Mouse (Mus musculus) lung, postnatal 0 days (tissue): ENCODE results near the gene Folr1. TPM values are rescaled to one million over a fixed set of nuclear protein-coding genes. Genes with fewer than 3 reads are reported as not detected.

ENCODE experiments used
- ATAC-seq: fragments of 200-750 bp; cut with Nextera tagmentation; 2 replicates; pipeline ENCODE4 v1.8.0; 2017; ENCODE audit warnings: moderate library complexity
- DNase-seq: peaks from one replicate; pipeline ENCODE4 v3.0.0-alpha.2; 2016; ENCODE audit warnings: low spot score
- H3K27ac ChIP-seq: fragments of 300-500 bp; sonication (generic); 2 replicates; pipeline ENCODE4 v1.5.1; 2014; ENCODE audit warnings: antibody characterized with exemption, mild to moderate bottlenecking, low read length, mixed read lengths
- H3K27me3 ChIP-seq: fragments of 300-500 bp; sonication (generic); replicated peaks from 2 replicates; pipeline ENCODE4 v1.6.1; 2014; ENCODE audit warnings: low read length, mixed read lengths; ENCODE audit not compliant: insufficient read depth
- H3K36me3 ChIP-seq: fragments of 300-500 bp; sonication (generic); 2 replicates; pipeline ENCODE4 v1.6.1; 2014; ENCODE audit warnings: low read length, mixed read lengths; ENCODE audit not compliant: insufficient read depth
- H3K4me1 ChIP-seq: fragments of 300-500 bp; sonication (generic); 2 replicates; pipeline ENCODE4 v1.6.1; 2014; ENCODE audit warnings: antibody characterized with exemption, low read depth, low read length, mixed read lengths; ENCODE audit not compliant: insufficient read depth
- H3K4me2 ChIP-seq: fragments of 300-500 bp; sonication (generic); replicated peaks from 2 replicates; pipeline ENCODE4 v1.6.1; 2014; ENCODE audit warnings: low read depth, mild to moderate bottlenecking, low read length, moderate library complexity, mixed read lengths
- H3K4me3 ChIP-seq: fragments of 300-500 bp; sonication (generic); 2 replicates; pipeline ENCODE4 v1.5.1; 2014; ENCODE audit warnings: low read depth, low read length
- H3K9ac ChIP-seq: fragments of 300-500 bp; sonication (generic); replicated peaks from 2 replicates; pipeline ENCODE4 v1.6.1; 2014; ENCODE audit warnings: low read depth, mild to moderate bottlenecking
- H3K9me3 ChIP-seq: fragments of 300-500 bp; sonication (generic); 2 replicates; pipeline ENCODE4 v1.6.1; 2016; ENCODE audit warnings: low read length, mixed read lengths
- CTCF ChIP-seq: IDR thresholded peaks from 2 replicates; pipeline ENCODE4 v1.5.1; 2016; ENCODE audit warnings: antibody characterized with exemption, mild to moderate bottlenecking
- EP300 ChIP-seq: IDR thresholded peaks from 2 replicates; pipeline ENCODE4 v1.6.1; 2016; ENCODE audit warnings: antibody characterized with exemption, mild to moderate bottlenecking, control low read depth
- WGBS: fragments of 180-500 bp; shearing (Covaris S2); extraction: QIAGEN DNeasy Blood & Tissue Kit; methylation state at CpG from one replicate; pipeline ENCODE4 v1.1.7; 2014; 5-methylcytosine and 5-hydroxymethylcytosine counted together
- polyA plus RNA-seq: library from polyadenylated mRNA; unstranded; fragments of >200 nt; fragmentation: Nextera tagmentation; extraction: Ambion mirVana; gene quantifications from 2 replicates; pipeline ENCODE4 v1.2.1, GENCODE M21; 2015

The Folr1 gene
- polyA plus RNA-seq, 1 experiment from 2014 or later: 0.95 TPM

GRCm38 (mm10) chr7:101837154-101837605 lies 33.4 kb downstream of the Folr1 start:
- Histone ChIP-seq H3K27me3 (no peaks in the 10 kb centered on the region), H3K27ac (peak overlapping the region; percentile 93), H3K9ac (peak overlapping the region; percentile 89), H3K9me3 (no peaks in the 10 kb centered on the region), H3K4me1 (peaks cover 14% of the 10 kb centered on the region; the same call in 1 of the 2 replicates), H3K36me3 (peaks cover 9% of the 10 kb centered on the region; the same call in 1 of the 2 replicates), H3K4me2 (peak overlapping the region; percentile 91), H3K4me3 (peak overlapping the region; percentile 84)
- TF ChIP-seq CTCF (no peak), EP300 (no peak)
- DNase-seq: no peak
- no peak for ATAC-seq
- WGBS: 0% methylated on average over 20 of the region's 20 CpGs

- H3K4me3 ChIP-seq: peak overlapping the region; percentile 84
- DNase-seq (peak; percentile 75), ATAC-seq (peak; percentile 39)
- H3K27me3 ChIP-seq: no peaks in the 10 kb centered on the region
- peak overlapping the region; percentile 93 for H3K27ac ChIP-seq
- peaks cover 14% of the 10 kb centered on the region; the same call in 1 of the 2 replicates for H3K4me1 ChIP-seq
- 4% methylated on average over 53 of the region's 63 CpGs for WGBS
- no peak for TF ChIP-seq EP300
- TF ChIP-seq CTCF: no peak; the same call in 1 of the 2 replicates
- H3K4me2 ChIP-seq: peak overlapping the region; percentile 91
- peak overlapping the region; percentile 89 for H3K9ac ChIP-seq
- peaks cover 15% of the 10 kb centered on the region for H3K36me3 ChIP-seq
- no peaks in the 10 kb centered on the region for H3K9me3 ChIP-seq
Observed at GRCm38 (mm10) chr7:101836271-101837153, 34.1 kb downstream of the Folr1 start.

DNA sequence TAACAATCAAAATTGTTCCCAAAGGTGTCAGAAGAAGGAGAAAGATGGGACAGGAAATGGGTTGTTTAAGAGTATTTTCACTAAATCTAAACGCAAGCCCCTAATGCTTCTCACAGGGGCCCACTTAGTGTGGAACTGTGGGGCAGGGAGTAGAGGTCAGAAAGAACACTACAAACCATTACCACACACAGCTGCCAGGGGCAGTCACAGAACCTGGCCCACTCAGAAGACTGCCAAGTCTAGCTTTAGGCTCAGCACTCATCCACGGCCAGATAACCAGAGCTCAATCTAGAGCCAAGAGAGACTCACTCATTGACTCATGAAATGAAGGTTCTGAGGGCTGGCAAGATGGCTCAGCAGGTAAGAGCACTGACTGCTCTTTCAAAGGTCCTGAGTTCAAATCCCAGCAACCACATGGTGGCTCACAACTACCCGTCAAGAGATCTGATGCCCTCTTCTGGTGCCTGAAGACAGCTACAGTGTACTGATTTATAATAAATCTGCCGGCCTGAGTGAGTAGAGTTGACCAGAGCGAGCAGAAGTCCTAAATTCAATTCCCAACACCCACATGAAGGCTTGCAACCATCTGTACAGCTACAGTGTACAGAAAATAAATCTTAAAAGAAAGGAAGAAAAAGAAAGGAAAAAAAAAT lies 35.0 kb downstream of the Folr1 start:
- H3K4me2 ChIP-seq: peak overlapping the region; percentile 91
- H3K36me3 ChIP-seq: peaks cover 24% of the 10 kb centered on the region
- ATAC-seq (no peak), DNase-seq (peak; percentile 32)
- no peak overlapping the region for H3K9ac ChIP-seq
- WGBS: 29% methylated on average over 5 of the region's 5 CpGs
- H3K27me3 ChIP-seq: no peaks in the 10 kb centered on the region
- H3K4me1 ChIP-seq: peaks cover 14% of the 10 kb centered on the region; the same call in 1 of the 2 replicates
- peak overlapping the region; percentile 84 for H3K4me3 ChIP-seq
- TF ChIP-seq EP300 (no peak), CTCF (peak; percentile 34; the same call in 1 of the 2 replicates)
- H3K9me3 ChIP-seq: no peaks in the 10 kb centered on the region
- peak overlapping the region; percentile 93; the same call in 1 of the 2 replicates for H3K27ac ChIP-seq

- 62% methylated on average over 3 of the region's 3 CpGs for WGBS
- Histone ChIP-seq H3K36me3 (peaks cover 29% of the 10 kb centered on the region), H3K9ac (no peak overlapping the region), H3K4me2 (no peak overlapping the region), H3K27ac (no peak overlapping the region), H3K27me3 (no peaks in the 10 kb centered on the region), H3K4me3 (no peak overlapping the region), H3K9me3 (no peaks in the 10 kb centered on the region), H3K4me1 (peaks cover 14% of the 10 kb centered on the region; the same call in 1 of the 2 replicates)
- no peak for ATAC-seq
- no peak for DNase-seq
- no peak for TF ChIP-seq CTCF
- no peak for TF ChIP-seq EP300
Observed at GRCm38 (mm10) chr7:101834903-101835302, 35.7 kb downstream of the Folr1 start.

DNA sequence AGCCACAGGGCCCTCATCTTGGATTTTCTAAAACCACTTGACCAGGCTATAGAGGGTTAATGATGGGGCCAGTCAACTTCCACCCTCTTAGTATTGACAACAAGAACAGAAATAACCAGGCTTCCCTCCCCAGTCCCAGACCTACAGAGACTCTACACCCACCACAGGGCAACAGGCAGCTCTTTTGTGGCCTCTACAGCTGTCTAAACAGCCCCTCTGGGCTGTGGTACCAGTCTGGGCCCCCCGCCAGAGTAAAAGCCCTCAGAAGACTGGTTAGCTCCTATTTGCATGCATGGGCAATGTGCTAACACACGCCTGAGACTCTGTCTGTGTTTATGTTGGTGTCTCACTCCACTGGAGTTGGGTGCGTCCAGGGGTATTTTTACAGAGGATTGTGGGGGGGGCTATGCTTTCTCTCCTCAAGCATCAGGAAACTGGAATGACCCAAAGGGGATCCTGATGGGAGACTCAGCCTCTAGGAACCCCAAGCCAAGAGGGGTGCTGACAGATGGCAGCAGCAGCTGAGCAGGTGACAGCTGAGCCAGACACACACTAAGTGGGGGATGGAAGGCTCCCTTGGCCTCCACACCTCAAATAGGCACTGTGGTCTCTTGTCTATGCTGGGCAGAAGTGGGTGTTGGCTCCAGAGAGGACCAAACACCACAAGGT lies 36.5 kb downstream of the Folr1 start:
- DNase-seq (no peak), ATAC-seq (no peak)
- Histone ChIP-seq H3K27ac (no peak overlapping the region), H3K4me3 (no peak overlapping the region), H3K4me1 (peaks cover 14% of the 10 kb centered on the region; the same call in 1 of the 2 replicates), H3K36me3 (peaks cover 38% of the 10 kb centered on the region), H3K4me2 (no peak overlapping the region), H3K9me3 (no peaks in the 10 kb centered on the region), H3K9ac (no peak overlapping the region), H3K27me3 (no peaks in the 10 kb centered on the region)
- TF ChIP-seq CTCF: no peak
- no peak for TF ChIP-seq EP300
- 78% methylated on average over 3 of the region's 3 CpGs for WGBS

- Histone ChIP-seq H3K9ac (no peak overlapping the region), H3K36me3 (peaks cover 44% of the 10 kb centered on the region), H3K27ac (no peak overlapping the region), H3K4me1 (peaks cover 14% of the 10 kb centered on the region; the same call in 1 of the 2 replicates), H3K4me3 (no peak overlapping the region), H3K27me3 (no peaks in the 10 kb centered on the region), H3K9me3 (no peaks in the 10 kb centered on the region), H3K4me2 (no peak overlapping the region)
- no peak for ATAC-seq
- TF ChIP-seq CTCF (peak; percentile 16; the same call in 1 of the 2 replicates), EP300 (no peak)
- DNase-seq: no peak
- 70% methylated on average over 5 of the region's 5 CpGs for WGBS
Observed at GRCm38 (mm10) chr7:101833352-101833751, 37.2 kb downstream of the Folr1 start.
